Mouse (Mus musculus) cortical plate, adult 2 months (tissue): ENCODE results near the gene Galk1.

Source experiments
- CTCF ChIP-seq: fragments of 200-500 bp; IDR thresholded peaks from 2 replicates; pipeline ENCODE4 v1.5.1; 2011; ENCODE audit warnings: mild to moderate bottlenecking, control low read depth, low read length; ENCODE audit not compliant: insufficient read depth; ENCODE audit errors: extremely low read depth
- POLR2A ChIP-seq: fragments of 200-500 bp; IDR thresholded peaks from 2 replicates; pipeline ENCODE4 v1.6.1; 2011; ENCODE audit warnings: mild to moderate bottlenecking, low read length, control low read depth; ENCODE audit not compliant: insufficient read depth; ENCODE audit errors: extremely low read depth

- TF ChIP-seq CTCF (no peak), POLR2A (no peak)
Observed at GRCm38 (mm10) chr11:116053510-116054229, 41.2 kb upstream of the Galk1 start.
